10 mouse cellular contexts compared by ENCODE assay signal in the genomic region with DNA sequence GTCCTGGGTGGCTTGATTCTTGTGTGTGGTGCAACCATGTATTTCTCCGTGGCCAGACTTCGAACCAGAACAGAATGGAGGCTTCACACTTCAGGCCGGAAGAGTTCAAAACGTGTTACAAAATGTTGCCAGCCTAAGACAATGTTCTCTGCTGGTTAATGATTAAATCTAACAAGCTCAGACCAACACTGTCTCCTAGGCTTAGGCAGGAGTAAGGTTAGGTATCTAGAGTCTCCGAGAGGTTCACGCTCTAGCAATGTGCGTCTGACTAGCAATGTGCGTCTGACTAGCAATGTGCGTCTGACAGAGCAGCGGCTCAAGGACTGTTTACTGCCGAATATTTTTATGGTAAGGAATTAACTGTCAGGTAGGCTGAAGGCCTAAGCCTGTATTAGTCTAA.
"Had no signal": no experiment of that assay in that cellular context is flagged by ENCODE, and none has a peak within 500 bp of the region (broad histone marks: within the 10 kb centered on the region; RNA-seq: fewer than 3 reads in every experiment).

No protein-coding gene starts in this region.

- DNase-seq: layer of hippocampus, postnatal 36 days; lung, adult 18-20 months; lung, postnatal 10 days; lung, postnatal 36 days; right cerebral cortex, adult 18-20 months; right cerebral cortex, postnatal 14 days; right cerebral cortex, postnatal 4 days; thymus, adult 2 months; thymus, postnatal 14 days; thymus, postnatal 4 days had no signal
